Mouse (Mus musculus) cerebellum, postnatal 10 days (tissue): ENCODE data around the gene Msto1.
"Not testable (repeated sequence)": the region's sequence is repeated elsewhere in the genome, so short reads cannot be mapped to it uniquely, and the experiment has no call there.

Experiments used
- DNase-seq, 2 experiments: peaks; one replicate each; pipeline ENCODE4 v3.0.0; 2021; ENCODE audit warnings: mixed read lengths in 2 of 2

Msto1 gene

DNA sequence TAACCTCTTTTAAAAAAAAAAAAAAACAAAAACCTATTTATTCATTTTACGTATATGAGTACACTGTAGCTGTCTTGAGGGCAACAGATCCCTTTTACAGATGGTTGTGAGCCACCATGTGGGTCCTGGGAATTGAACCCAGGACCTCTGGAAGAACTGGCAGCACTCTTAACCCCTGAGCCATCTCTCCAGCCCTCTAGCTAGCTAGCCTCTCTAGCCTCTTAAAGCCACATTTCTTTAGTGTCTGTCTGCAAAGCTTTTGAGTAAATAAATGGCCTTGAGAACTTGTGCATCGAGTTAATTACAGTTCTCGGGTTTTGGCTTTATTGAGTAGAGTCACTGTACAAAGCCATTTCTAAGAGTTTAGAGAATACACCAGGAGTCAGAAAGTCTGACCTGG lies 9.0 kb downstream of the Msto1 start:
- no peak for DNase-seq

DNA sequence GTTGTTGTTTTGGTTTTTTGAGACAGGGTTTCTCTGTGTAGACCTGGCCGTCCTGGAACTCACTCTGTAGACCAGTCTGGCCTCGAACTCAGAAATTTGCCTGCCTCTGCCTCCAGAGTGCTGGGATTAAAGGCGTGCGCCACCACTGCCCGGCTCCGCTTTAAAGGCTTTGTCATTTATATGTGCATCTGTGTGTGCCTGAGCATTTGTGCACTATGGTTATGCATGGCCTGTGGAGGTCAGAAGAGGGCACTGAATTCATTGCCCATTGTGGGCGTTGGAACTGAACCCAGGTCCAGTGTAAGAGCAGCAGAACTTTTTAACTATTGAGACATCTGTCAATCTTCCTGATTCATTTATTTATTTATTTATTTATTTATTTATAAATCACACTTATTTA lies 20.8 kb downstream of the Msto1 start:
- not testable (repeated sequence) for DNase-seq

- not testable (repeated sequence) for DNase-seq
Measured at GRCm38 (mm10) chr3:88882536-88882935, 31.3 kb downstream of the Msto1 start.

- DNase-seq, result not testable (repeated sequence)
Measured at GRCm38 (mm10) chr3:88868449-88868848, 45.4 kb downstream of the Msto1 start.

- not testable (repeated sequence) for DNase-seq
Measured at GRCm38 (mm10) chr3:88867177-88867576, 46.6 kb downstream of the Msto1 start.

GRCm38 (mm10) chr3:88866735-88867134 lies 47.1 kb downstream of the Msto1 start:
- DNase-seq, result not testable (repeated sequence)

DNA sequence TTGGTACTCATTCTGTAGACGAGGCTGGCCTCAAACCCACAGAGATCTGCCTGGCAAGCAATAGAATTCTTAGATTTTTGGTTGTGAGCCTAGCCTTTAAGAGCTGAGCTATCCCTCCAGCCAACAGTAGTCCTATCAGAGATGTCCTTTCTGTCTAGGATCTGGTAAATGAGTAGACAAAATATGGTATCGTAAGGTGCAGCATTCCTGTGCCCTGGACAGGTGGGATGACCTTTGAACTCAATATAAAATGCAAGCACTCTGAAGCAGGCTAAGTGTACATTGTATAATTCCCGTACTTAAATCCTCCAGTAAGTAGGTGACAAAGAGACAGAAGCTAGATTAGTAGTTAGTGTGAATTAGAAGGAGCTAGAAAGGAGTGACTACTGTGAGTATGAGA lies 51.7 kb downstream of the Msto1 start:
- DNase-seq, result no peak

GRCm38 (mm10) chr3:88855837-88856236 lies 58.0 kb downstream of the Msto1 start:
- DNase-seq, result no peak
